Mouse (Mus musculus) heart, postnatal 0 days (tissue): ENCODE data around the gene Ilk.

ENCODE experiments used
- CTCF ChIP-seq: IDR thresholded peaks from 2 replicates; pipeline ENCODE4 v1.5.1; 2016; ENCODE audit warnings: antibody characterized with exemption, control low read depth, low read depth
- EP300 ChIP-seq: IDR thresholded peaks from 2 replicates; pipeline ENCODE4 v1.6.1; 2016; ENCODE audit warnings: antibody characterized with exemption, low read depth

- TF ChIP-seq CTCF, result peak; percentile 94
- no peak for TF ChIP-seq EP300
Observed at GRCm38 (mm10) chr7:105726144-105726979, 10.0 kb upstream of the Ilk start.
